Mouse (Mus musculus) left cerebral cortex, adult 9 months (tissue): ENCODE results near the gene Gcgr.

Experiments used
- DNase-seq, 2 experiments: peaks; one replicate each; pipeline ENCODE4 v3.0.0; 2022; ENCODE audit warnings: low spot score in 2 of 2

Gene Gcgr

DNA sequence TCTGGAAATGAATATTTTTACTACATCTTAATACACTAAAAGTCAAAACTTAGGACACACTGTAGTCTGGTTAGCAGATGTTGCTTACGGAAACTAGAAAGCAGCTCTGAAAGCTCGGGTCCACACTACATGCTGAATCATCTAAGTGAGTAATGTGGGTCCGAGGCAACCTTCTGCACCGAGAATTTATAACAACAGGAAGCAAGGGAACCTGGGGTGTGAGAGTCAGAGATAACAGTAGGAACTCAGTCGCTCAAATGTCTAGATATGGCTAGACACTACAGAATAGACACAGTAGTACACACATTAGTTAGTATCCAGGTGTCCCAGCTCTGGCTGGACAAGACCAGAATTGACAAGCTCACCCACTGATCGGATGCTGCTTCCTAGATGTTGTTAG lies 58.0 kb downstream of the Gcgr start:
- no peak for DNase-seq
